Mouse (Mus musculus) heart, embryonic 16.5 days (tissue): ENCODE data around the gene Rhox2h. TPM values are rescaled to one million over a fixed set of nuclear protein-coding genes. Genes with fewer than 3 reads are reported as not detected.

ENCODE experiments used
- polyA plus RNA-seq: library from polyadenylated mRNA; unstranded; fragments of >200 nt; fragmentation: Nextera tagmentation; extraction: Ambion mirVana; gene quantifications from 2 replicates; pipeline ENCODE4 v1.2.1, GENCODE M21; 2015

Rhox2h gene
- polyA plus RNA-seq, 1 experiment from 2014 or later, result not detected

Other genes starting within 250 kb of the Rhox2h start
- 0.72 and 2.2 TPM in 2 replicates for gene Rhox4b, start 240.8 kb downstream of the Rhox2h start, polyA plus RNA-seq
- not detected in 2 replicates for gene Rhox2c, start 219.6 kb downstream of the Rhox2h start, polyA plus RNA-seq
- not detected in 2 replicates for gene Rhox3c, start 214.7 kb downstream of the Rhox2h start, polyA plus RNA-seq
- not detected in 2 replicates for gene Rhox4c, start 192.9 kb downstream of the Rhox2h start, polyA plus RNA-seq
- not detected in 2 replicates for gene Rhox2d, start 179.8 kb downstream of the Rhox2h start, polyA plus RNA-seq
- gene Rhox4d, start 158.9 kb downstream of the Rhox2h start, polyA plus RNA-seq, result not detected in 2 replicates
- gene Rhox2e, start 142.8 kb downstream of the Rhox2h start, polyA plus RNA-seq, result not detected in 2 replicates
- gene Rhox3e, start 131.3 kb downstream of the Rhox2h start, polyA plus RNA-seq, result not detected in 2 replicates
- not detected in 2 replicates for gene Rhox4e, start 115.9 kb downstream of the Rhox2h start, polyA plus RNA-seq
- gene Rhox2f, start 101.9 kb downstream of the Rhox2h start, polyA plus RNA-seq, result not detected in 2 replicates
- gene Rhox3f, start 92.3 kb downstream of the Rhox2h start, polyA plus RNA-seq, result not detected in 2 replicates
- not detected in 2 replicates for gene Rhox4f, start 65.6 kb downstream of the Rhox2h start, polyA plus RNA-seq
- not detected in 2 replicates for gene Rhox3g, start 44.7 kb downstream of the Rhox2h start, polyA plus RNA-seq
- not detected in 2 replicates for gene Rhox2g, start 29.8 kb downstream of the Rhox2h start, polyA plus RNA-seq
- gene Rhox4g, start 21.9 kb downstream of the Rhox2h start, polyA plus RNA-seq, result not detected in 2 replicates
- gene Rhox3h, start 4.5 kb downstream of the Rhox2h start, polyA plus RNA-seq, result not detected in 2 replicates
- 9.7 and 10.0 TPM in 2 replicates for gene Rhox5, start 131.6 kb upstream of the Rhox2h start, polyA plus RNA-seq
- not detected in 2 replicates for gene Rhox6, start 153.6 kb upstream of the Rhox2h start, polyA plus RNA-seq
- not detected in 2 replicates for gene Rhox7a, start 158.4 kb upstream of the Rhox2h start, polyA plus RNA-seq
- not detected in 2 replicates for gene Rhox8, start 205.7 kb upstream of the Rhox2h start, polyA plus RNA-seq
- gene Rhox7b, start 224.0 kb upstream of the Rhox2h start, polyA plus RNA-seq, result not detected in 2 replicates
- gene Rhox9, start 228.5 kb upstream of the Rhox2h start, polyA plus RNA-seq, result not detected in 2 replicates